Mouse (Mus musculus) hindbrain, postnatal 0 days (tissue): ENCODE measurements at regions not wholly inside any gene's neighbourhood (a gene's known extent, or its start where the extent isn't known, plus 50 kb on each side); places are given as distances from the start of the nearest gene placed in this dataset.

Source experiments
- ATAC-seq: fragments of 200-750 bp; cut with Nextera tagmentation; 2 replicates; pipeline ENCODE4 v1.8.0; 2017; ENCODE audit warnings: mild to moderate bottlenecking, moderate TSS enrichment, moderate library complexity
- DNase-seq: peaks from one replicate; pipeline ENCODE4 v3.0.0-alpha.2; 2015; ENCODE audit warnings: low spot score
- H3K27ac ChIP-seq: fragments of 300-500 bp; sonication (generic); 2 replicates; pipeline ENCODE4 v1.5.1; 2014; ENCODE audit warnings: mild to moderate bottlenecking
- H3K27me3 ChIP-seq: fragments of 300-500 bp; sonication (generic); 2 replicates; pipeline ENCODE4 v1.6.1; 2014; ENCODE audit warnings: low read length, mixed read lengths; ENCODE audit not compliant: insufficient read depth
- H3K36me3 ChIP-seq: fragments of 300-500 bp; sonication (generic); 2 replicates; pipeline ENCODE4 v1.6.1; 2014; ENCODE audit warnings: low read length, mixed read lengths; ENCODE audit not compliant: insufficient read depth
- H3K4me1 ChIP-seq: fragments of 300-500 bp; sonication (generic); 2 replicates; pipeline ENCODE4 v1.6.1; 2014; ENCODE audit warnings: antibody characterized with exemption, low read length, mixed read lengths; ENCODE audit not compliant: insufficient read depth
- H3K4me2 ChIP-seq: fragments of 300-500 bp; sonication (generic); 2 replicates; pipeline ENCODE4 v1.6.1; 2014; ENCODE audit warnings: low read depth, mild to moderate bottlenecking, low read length, moderate library complexity, mixed read lengths
- H3K4me3 ChIP-seq: fragments of 300-500 bp; sonication (generic); 2 replicates; pipeline ENCODE4 v1.5.1; 2014; ENCODE audit warnings: low read length
- H3K9ac ChIP-seq: fragments of 300-500 bp; sonication (generic); replicated peaks from 2 replicates; pipeline ENCODE4 v1.6.1; 2014; ENCODE audit warnings: mild to moderate bottlenecking, low read length, moderate library complexity, mixed read lengths
- H3K9me3 ChIP-seq: fragments of 300-500 bp; sonication (generic); 2 replicates; pipeline ENCODE4 v1.6.1; 2016; ENCODE audit warnings: low read length, mixed read lengths
- CTCF ChIP-seq: IDR thresholded peaks from 2 replicates; pipeline ENCODE4 v1.5.1; 2016; ENCODE audit warnings: antibody characterized with exemption, control low read depth, low read depth
- WGBS: fragments of 180-500 bp; shearing (Covaris S2); extraction: QIAGEN DNeasy Blood & Tissue Kit; methylation state at CpG from one replicate; pipeline ENCODE4 v1.1.7; 2014; 5-methylcytosine and 5-hydroxymethylcytosine counted together

DNA sequence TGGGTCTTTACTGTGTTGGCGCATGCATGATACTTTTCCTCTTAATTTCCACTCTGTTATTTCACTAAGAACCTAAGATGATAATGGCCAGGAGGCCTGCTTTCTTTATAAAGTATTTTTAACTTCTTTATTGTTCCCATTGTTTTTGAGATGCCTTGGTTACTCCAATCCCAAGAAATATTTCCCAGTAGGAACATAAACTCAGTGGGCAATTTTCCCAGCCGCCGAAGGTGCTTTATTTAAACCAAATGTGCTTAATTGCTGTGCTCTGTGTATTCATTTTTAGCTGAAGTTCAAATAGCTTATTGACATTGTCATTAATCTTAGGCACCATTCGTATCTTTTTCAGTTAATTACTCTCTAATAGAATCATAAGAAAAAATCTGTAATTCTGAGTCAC is 55.1 kb upstream of the Trhde start:
- no peak overlapping the region for H3K9ac ChIP-seq
- no peak for ATAC-seq
- no peak for DNase-seq
- H3K4me2 ChIP-seq: no peak overlapping the region
- H3K4me3 ChIP-seq: no peak overlapping the region
- H3K27ac ChIP-seq: no peak overlapping the region
- TF ChIP-seq CTCF: no peak
- H3K36me3 ChIP-seq: no peaks in the 10 kb centered on the region
- no peaks in the 10 kb centered on the region for H3K27me3 ChIP-seq
- no peaks in the 10 kb centered on the region for H3K9me3 ChIP-seq
- H3K4me1 ChIP-seq: no peaks in the 10 kb centered on the region
- 57% methylated on average over 4 of the region's 4 CpGs for WGBS

DNA sequence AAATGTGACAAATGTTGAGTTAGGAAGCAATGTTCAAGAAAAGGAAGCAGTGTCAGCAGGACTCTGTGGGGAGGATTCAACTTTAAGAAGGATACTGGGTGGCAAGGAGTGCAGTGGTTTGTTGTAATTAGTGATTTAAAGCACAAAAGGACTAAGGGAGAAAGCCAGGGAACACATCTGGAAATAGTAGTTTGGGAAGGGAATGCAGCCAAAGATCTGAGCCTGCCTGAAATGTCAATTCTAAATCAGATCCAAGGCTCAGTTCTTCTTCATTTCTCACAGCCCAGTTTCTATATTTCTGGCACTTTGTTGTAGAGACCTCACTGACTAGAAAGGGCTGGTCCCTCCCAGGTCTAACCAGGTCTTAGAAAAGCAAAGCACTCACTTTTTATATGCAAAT is 50.6 kb upstream of the Trhde start:
- Histone ChIP-seq H3K36me3 (no peaks in the 10 kb centered on the region), H3K27ac (no peak overlapping the region), H3K9me3 (no peaks in the 10 kb centered on the region), H3K4me1 (no peaks in the 10 kb centered on the region), H3K27me3 (no peaks in the 10 kb centered on the region), H3K4me3 (no peak overlapping the region), H3K9ac (no peak overlapping the region), H3K4me2 (no peak overlapping the region)
- TF ChIP-seq CTCF: no peak
- ATAC-seq (no peak), DNase-seq (no peak)
